Mouse (Mus musculus) lung, embryonic 16.5 days (tissue): ENCODE measurements around the gene Gk5. TPM values are rescaled to one million over a fixed set of nuclear protein-coding genes. Genes with fewer than 3 reads are reported as not detected.

Experiments
- ATAC-seq: fragments of 200-750 bp; cut with Nextera tagmentation; 2 replicates; pipeline ENCODE4 v1.8.0; 2017; ENCODE audit warnings: low read depth, mild to moderate bottlenecking, moderate library complexity
- H3K27ac ChIP-seq: fragments of 300-500 bp; sonication (generic); 2 replicates; pipeline ENCODE4 v1.5.1; 2014; ENCODE audit warnings: mild to moderate bottlenecking, control low read depth, low read length
- H3K27me3 ChIP-seq: fragments of 300-500 bp; sonication (generic); 2 replicates; pipeline ENCODE4 v1.6.1; 2014; ENCODE audit warnings: low read depth, low read length, mixed read lengths; ENCODE audit not compliant: control insufficient read depth, insufficient read depth
- H3K36me3 ChIP-seq: fragments of 300-500 bp; sonication (generic); 2 replicates; pipeline ENCODE4 v1.6.1; 2014; ENCODE audit warnings: low read length; ENCODE audit not compliant: control insufficient read depth, insufficient read depth
- H3K4me1 ChIP-seq: fragments of 300-500 bp; sonication (generic); replicated peaks from 2 replicates; pipeline ENCODE4 v1.6.1; 2014; ENCODE audit warnings: low read length, mixed read lengths; ENCODE audit not compliant: control insufficient read depth, insufficient read depth
- H3K4me2 ChIP-seq: fragments of 300-500 bp; sonication (generic); 2 replicates; pipeline ENCODE4 v1.6.1; 2014; ENCODE audit warnings: low read depth, low read length, control low read depth
- H3K4me3 ChIP-seq: fragments of 300-500 bp; sonication (generic); 2 replicates; pipeline ENCODE4 v1.5.1; 2014; ENCODE audit warnings: mild to moderate bottlenecking, low read length, control low read depth
- H3K9ac ChIP-seq: fragments of 300-500 bp; sonication (generic); 2 replicates; pipeline ENCODE4 v1.6.1; 2014; ENCODE audit warnings: low read length, control low read depth
- H3K9me3 ChIP-seq: fragments of 300-500 bp; sonication (generic); 2 replicates; pipeline ENCODE4 v1.6.1; 2016; ENCODE audit warnings: low read length; ENCODE audit not compliant: control insufficient read depth
- WGBS: fragments of 180-500 bp; shearing (Covaris S2); extraction: QIAGEN DNeasy Blood & Tissue Kit; methylation state at CpG from one replicate; pipeline ENCODE4 v1.1.7; 2014; 5-methylcytosine and 5-hydroxymethylcytosine counted together
- polyA plus RNA-seq: library from polyadenylated mRNA; unstranded; fragments of >200 nt; fragmentation: Nextera tagmentation; extraction: Ambion mirVana; gene quantifications from 2 replicates; pipeline ENCODE4 v1.2.1, GENCODE M21; 2015

Gene Gk5
- polyA plus RNA-seq, 1 experiment from 2014 or later = 3.3 TPM

DNA sequence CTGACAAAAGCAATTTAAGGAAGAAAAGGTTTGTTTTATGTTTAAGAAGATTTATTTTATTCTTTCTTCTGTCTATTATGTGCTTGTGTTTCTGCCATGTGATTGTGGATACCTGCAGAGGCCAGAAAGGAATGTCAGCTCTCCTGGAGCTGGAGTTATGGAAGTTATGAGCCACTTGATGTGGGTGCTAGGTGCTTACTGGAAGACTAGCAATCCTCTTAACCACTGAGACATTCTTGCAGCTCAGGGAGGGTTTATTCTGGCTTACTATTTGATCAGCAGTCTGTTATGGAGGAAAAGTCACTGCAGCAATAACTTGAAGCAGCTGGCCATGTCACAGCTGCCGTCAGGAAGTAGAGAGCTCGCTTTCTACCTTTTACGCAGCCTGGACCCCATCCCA is 84.5 kb downstream of the Gk5 start:
- H3K36me3 ChIP-seq = peaks cover 3% of the 10 kb centered on the region; the same call in 1 of the 2 replicates
- no peak; the same call in 1 of the 2 replicates for ATAC-seq
- H3K4me3 ChIP-seq = no peak overlapping the region
- no peaks in the 10 kb centered on the region for H3K4me1 ChIP-seq
- no peaks in the 10 kb centered on the region for H3K27me3 ChIP-seq
- H3K9me3 ChIP-seq = no peaks in the 10 kb centered on the region
- WGBS = 83% methylated on average over 3 of the region's 3 CpGs
- no peak overlapping the region for H3K4me2 ChIP-seq
- peak overlapping the region; percentile 7; the same call in 1 of the 2 replicates for H3K27ac ChIP-seq
- H3K9ac ChIP-seq = no peak overlapping the region

GRCm38 (mm10) chr9:96207428-96207827 is 88.3 kb downstream of the Gk5 start:
- Histone ChIP-seq H3K4me1 (no peaks in the 10 kb centered on the region), H3K4me3 (no peak overlapping the region), H3K4me2 (no peak overlapping the region), H3K9ac (no peak overlapping the region), H3K27me3 (no peaks in the 10 kb centered on the region), H3K27ac (no peak overlapping the region), H3K9me3 (no peaks in the 10 kb centered on the region), H3K36me3 (peaks cover 2% of the 10 kb centered on the region; the same call in 1 of the 2 replicates)
- 84% methylated on average over 3 of the region's 3 CpGs for WGBS
- no peak for ATAC-seq

DNA sequence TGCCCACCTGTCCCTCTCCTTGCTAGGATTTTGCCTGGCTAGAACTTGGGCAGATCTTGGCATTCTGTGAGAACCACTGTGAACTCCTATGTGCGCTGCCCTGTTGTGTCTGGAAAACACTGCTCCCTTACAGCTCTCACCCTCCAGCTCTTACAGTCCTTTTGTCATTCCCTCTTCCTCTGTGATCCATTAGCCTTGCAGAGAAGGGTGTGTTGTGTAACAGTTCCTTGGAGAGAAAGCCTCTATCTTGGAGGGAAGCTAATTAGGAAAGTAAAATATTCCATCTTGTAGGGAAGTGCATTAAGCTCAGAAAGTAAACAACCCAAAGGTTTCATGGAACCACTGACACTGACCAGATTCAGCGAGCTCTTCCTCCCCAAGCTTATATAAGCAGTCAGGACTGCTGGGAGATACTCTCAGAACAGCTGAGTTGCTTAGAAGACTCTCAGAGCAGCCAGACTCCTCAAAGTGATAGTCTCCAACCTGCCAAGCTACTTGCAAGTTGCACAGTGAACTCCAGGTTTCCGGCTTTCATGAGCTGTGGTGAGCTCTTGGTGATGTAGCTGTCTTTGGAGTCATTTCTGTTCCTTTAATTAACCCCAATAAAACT is 94.0 kb downstream of the Gk5 start:
- ATAC-seq = no peak
- Histone ChIP-seq H3K4me1 (no peaks in the 10 kb centered on the region), H3K4me2 (no peak overlapping the region), H3K27me3 (no peaks in the 10 kb centered on the region), H3K4me3 (no peak overlapping the region), H3K9ac (no peak overlapping the region), H3K36me3 (no peaks in the 10 kb centered on the region), H3K9me3 (no peaks in the 10 kb centered on the region), H3K27ac (no peak overlapping the region)
- WGBS = 87% methylated on average over 3 of the region's 3 CpGs

GRCm38 (mm10) chr9:96214171-96214570 is 95.0 kb downstream of the Gk5 start:
- no peak for ATAC-seq
- H3K4me1 ChIP-seq = no peaks in the 10 kb centered on the region
- H3K27ac ChIP-seq = no peak overlapping the region
- H3K9ac ChIP-seq = no peak overlapping the region
- no peaks in the 10 kb centered on the region for H3K27me3 ChIP-seq
- H3K9me3 ChIP-seq = no peaks in the 10 kb centered on the region
- no peaks in the 10 kb centered on the region for H3K36me3 ChIP-seq
- no peak overlapping the region for H3K4me2 ChIP-seq
- WGBS = 84% methylated on average over 2 of the region's 2 CpGs
- H3K4me3 ChIP-seq = no peak overlapping the region

- WGBS = 94% methylated on average over 1 of the region's 1 CpGs
Measured at GRCm38 (mm10) chr9:96217299-96217698, 98.1 kb downstream of the Gk5 start.

DNA sequence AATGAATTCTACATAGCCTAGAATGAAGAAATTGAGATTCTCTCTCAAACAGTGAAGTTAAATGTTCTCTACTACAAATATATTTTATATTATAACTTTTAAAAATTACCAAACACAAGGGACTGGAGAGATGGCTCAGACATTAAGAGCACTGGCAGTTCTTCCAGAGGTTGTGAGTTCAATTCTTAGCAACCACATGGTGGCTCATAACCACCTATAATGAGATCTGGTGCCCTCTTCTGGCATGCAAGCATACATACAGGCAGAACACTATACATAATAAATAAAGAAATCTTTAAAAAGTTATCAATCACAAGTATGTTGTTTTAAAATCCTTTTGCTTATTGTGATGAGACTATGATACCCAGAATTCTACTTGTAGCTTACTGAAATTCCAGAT is 98.6 kb downstream of the Gk5 start:
- H3K4me3 ChIP-seq = no peak overlapping the region
- no peaks in the 10 kb centered on the region for H3K9me3 ChIP-seq
- H3K4me1 ChIP-seq = no peaks in the 10 kb centered on the region
- no peak for ATAC-seq
- no peaks in the 10 kb centered on the region for H3K27me3 ChIP-seq
- H3K4me2 ChIP-seq = no peak overlapping the region
- H3K36me3 ChIP-seq = no peaks in the 10 kb centered on the region
- H3K27ac ChIP-seq = no peak overlapping the region
- no peak overlapping the region for H3K9ac ChIP-seq

More at GRCm38 (mm10) chr9:96217299-96217698, 98.1 kb downstream of the Gk5 start:
- no peak overlapping the region for H3K27ac ChIP-seq
- no peak overlapping the region for H3K4me3 ChIP-seq
- H3K27me3 ChIP-seq = no peaks in the 10 kb centered on the region
- no peaks in the 10 kb centered on the region for H3K9me3 ChIP-seq
- H3K36me3 ChIP-seq = no peaks in the 10 kb centered on the region
- no peaks in the 10 kb centered on the region for H3K4me1 ChIP-seq
- no peak overlapping the region for H3K9ac ChIP-seq
- no peak overlapping the region for H3K4me2 ChIP-seq
- ATAC-seq = no peak

- Histone ChIP-seq H3K4me1 (no peaks in the 10 kb centered on the region; the same call in 1 of the 2 replicates), H3K4me3 (no peak overlapping the region), H3K27ac (no peak overlapping the region), H3K4me2 (no peak overlapping the region), H3K9me3 (no peaks in the 10 kb centered on the region), H3K27me3 (no peaks in the 10 kb centered on the region), H3K9ac (no peak overlapping the region), H3K36me3 (no peaks in the 10 kb centered on the region)
- 74% methylated on average over 2 of the region's 2 CpGs for WGBS
- ATAC-seq = no peak
Measured at GRCm38 (mm10) chr9:96219114-96219669, 100.0 kb downstream of the Gk5 start.

DNA sequence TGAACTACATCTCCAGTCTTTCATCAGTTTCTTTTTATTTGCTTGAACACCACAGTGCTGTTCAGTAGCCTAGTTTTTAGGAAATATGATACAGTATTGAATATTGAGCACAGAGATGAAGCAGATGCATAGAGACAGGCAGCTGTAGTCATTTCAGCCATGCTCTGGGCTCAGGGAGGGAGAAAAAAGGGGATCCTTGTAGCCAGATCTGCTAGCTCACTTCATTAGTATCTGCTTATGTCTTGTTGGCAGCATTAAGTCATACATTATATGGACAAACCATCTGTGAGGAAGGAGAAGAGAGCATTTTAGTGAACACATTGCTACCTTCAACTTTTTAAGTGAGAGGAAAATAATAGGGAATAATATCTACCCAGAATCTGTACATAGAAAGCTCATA is 101.3 kb downstream of the Gk5 start:
- no peaks in the 10 kb centered on the region for H3K9me3 ChIP-seq
- no peaks in the 10 kb centered on the region for H3K27me3 ChIP-seq
- H3K4me1 ChIP-seq = no peaks in the 10 kb centered on the region; the same call in 1 of the 2 replicates
- H3K27ac ChIP-seq = no peak overlapping the region
- H3K4me2 ChIP-seq = no peak overlapping the region
- H3K9ac ChIP-seq = no peak overlapping the region
- H3K4me3 ChIP-seq = no peak overlapping the region
- no peaks in the 10 kb centered on the region for H3K36me3 ChIP-seq
- no peak for ATAC-seq

GRCm38 (mm10) chr9:96223302-96223701 is 104.1 kb downstream of the Gk5 start:
- Histone ChIP-seq H3K36me3 (no peaks in the 10 kb centered on the region), H3K9ac (no peak overlapping the region), H3K4me1 (no peaks in the 10 kb centered on the region; the same call in 1 of the 2 replicates), H3K27me3 (no peaks in the 10 kb centered on the region), H3K4me2 (no peak overlapping the region), H3K27ac (no peak overlapping the region), H3K4me3 (no peak overlapping the region), H3K9me3 (no peaks in the 10 kb centered on the region)
- 55% methylated on average over 2 of the region's 2 CpGs for WGBS
- no peak for ATAC-seq
